Mouse (Mus musculus): Measurements from ENCODE around the gene Erc1.
"Not testable (repeated sequence)": the region's sequence is repeated elsewhere in the genome, so short reads cannot be mapped to it uniquely, and the experiment has no call there.

GRCm38 (mm10) chr6:119813055-119813454 lies 34.9 kb downstream of the Erc1 start:
- not testable (repeated sequence) for TF ChIP-seq CTCF, EP300 (IDR thresholded peaks at IDR 0.05; ENCODE audit: low read depth)

Measured in liver, postnatal 0 days (tissue).